Mouse (Mus musculus): Measurements from ENCODE around the gene Fpgs. TPM values are rescaled to one million over a fixed set of nuclear protein-coding genes. Genes with fewer than 3 reads are reported as not detected.

Gene Fpgs
- polyA plus RNA-seq, 1 experiment, result 26.0 TPM

DNA sequence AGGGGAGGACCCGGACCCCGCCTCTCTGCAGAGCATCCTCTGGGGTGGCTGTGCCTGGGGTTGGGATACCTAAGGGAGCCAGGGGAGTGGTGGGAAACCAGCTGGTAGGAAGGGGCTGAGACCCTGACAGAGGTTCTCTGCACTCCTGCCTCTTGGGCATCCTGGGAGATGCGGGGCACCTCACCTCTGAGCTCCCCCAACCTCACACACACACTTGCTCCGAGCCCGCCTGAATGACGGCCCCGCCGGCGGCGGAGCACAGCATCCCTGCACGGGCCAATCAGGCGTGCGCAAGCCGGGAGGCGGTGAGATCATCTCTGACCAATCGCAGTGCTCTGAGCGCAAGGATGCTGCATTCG, 38.2 kb upstream of the Fpgs start:
- H3K4me3 ChIP-seq (ENCODE audit: low read depth, low read length), result no peak overlapping the region
- 18% methylated on average over 18 of the region's 18 CpGs for WGBS
- TF ChIP-seq CTCF (IDR thresholded peaks at IDR 0.05; ENCODE audit: extremely low read depth, insufficient read length, insufficient replicate concordance, low read depth, low read length) (no peak), POLR2A (IDR thresholded peaks at IDR 0.05; ENCODE audit: low read depth, low read length) (no peak)

DNA sequence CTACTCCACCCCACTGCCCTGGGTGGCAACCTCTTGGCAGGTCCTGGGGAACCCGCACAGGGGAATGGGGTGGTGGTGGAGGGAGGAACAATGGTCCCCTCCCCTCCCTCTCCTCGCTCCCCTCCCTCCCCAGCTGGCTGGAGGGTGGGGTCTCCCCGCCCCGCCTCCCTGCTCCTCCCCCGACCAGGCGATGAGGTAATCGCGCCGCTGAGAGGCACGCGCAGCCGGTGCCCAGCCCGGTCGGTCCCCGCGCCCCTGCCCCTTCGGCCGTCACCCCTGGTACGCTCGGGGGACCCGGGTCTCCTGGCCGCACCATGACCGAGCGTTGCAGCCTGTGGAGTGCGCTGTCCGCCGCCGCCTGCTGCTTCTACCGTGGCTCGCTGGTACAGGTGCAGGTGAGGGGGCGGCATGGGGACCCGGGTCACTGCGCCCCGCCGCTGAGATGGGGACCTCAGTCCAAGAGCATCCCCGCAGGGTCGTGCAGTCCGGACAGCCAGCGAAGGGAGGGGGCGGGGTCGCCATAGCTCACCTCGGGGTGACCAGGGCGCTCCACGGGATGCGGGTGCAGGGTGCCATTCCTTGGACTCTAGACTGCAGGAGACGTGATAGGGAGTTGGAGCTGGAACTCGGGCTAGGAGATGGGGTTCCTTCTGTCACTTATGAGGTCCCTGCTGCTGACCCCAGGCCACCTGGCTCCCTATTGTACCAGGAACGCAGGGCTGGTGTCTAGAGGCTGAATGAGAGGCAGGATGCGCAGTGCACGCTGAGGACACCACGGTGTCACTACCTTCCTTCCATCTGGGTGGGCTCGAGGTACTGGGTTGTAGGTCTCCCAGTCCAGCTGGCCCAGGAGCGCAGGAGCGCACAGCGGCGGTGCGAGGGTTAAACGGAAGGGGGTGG, 37.6 kb upstream of the Fpgs start:
- TF ChIP-seq CTCF (IDR thresholded peaks at IDR 0.05; ENCODE audit: extremely low read depth, insufficient read length, insufficient replicate concordance, low read depth, low read length), result no peak
- TF ChIP-seq POLR2A (IDR thresholded peaks at IDR 0.05; ENCODE audit: low read depth, low read length), result no peak
- Histone ChIP-seq H3K36me3 (ENCODE audit: control insufficient read depth, insufficient read depth, low read length) (no peaks in the 10 kb centered on the region), H3K27ac (ENCODE audit: insufficient read depth, low read depth, low read length) (no peak overlapping the region), H3K4me3 (ENCODE audit: low read depth, low read length) (peak overlapping the region; percentile 31), H3K27me3 (ENCODE audit: control insufficient read depth, insufficient read depth, low read length) (peaks cover 14% of the 10 kb centered on the region), H3K4me1 (ENCODE audit: control insufficient read depth, insufficient read depth, insufficient read length, low read length) (peaks cover 4% of the 10 kb centered on the region; the same call in 1 of the 2 replicates)
- 15% methylated on average over 56 of the region's 58 CpGs for WGBS

More for the DNA sequence above, 38.2 kb upstream of the Fpgs start:
- H3K27me3 ChIP-seq (ENCODE audit: control insufficient read depth, insufficient read depth, low read length), result peaks cover 14% of the 10 kb centered on the region
- H3K27ac ChIP-seq (ENCODE audit: insufficient read depth, low read depth, low read length), result no peak overlapping the region
- no peaks in the 10 kb centered on the region for H3K36me3 ChIP-seq (ENCODE audit: control insufficient read depth, insufficient read depth, low read length)
- H3K4me1 ChIP-seq (ENCODE audit: control insufficient read depth, insufficient read depth, insufficient read length, low read length), result peaks cover 6% of the 10 kb centered on the region; the same call in 1 of the 2 replicates

DNA sequence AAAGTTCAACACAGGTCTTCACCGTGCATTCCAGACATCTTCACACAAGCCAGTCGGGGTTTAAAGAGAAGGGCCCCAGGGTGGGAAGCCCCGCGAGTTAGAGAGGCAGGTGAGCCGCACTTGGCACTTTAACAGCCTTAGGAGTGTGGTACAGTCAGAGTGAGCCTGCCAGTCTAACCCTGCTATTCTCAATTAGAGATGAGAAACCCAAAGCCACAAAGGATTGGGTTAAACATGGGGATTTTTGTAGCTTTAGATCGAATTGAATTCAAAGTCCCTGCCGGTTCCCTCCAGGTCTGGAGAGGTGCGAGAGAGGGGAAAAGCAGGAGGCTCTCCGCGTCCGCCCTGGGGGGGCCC, 36.9 kb upstream of the Fpgs start, which contains the start of gene 6330409D20Rik:
Gene 6330409D20Rik (minus strand): TSS at position 101 of the 357 bp plus-strand sequence.
- 11% methylated on average over 11 of the region's 11 CpGs for WGBS
- TF ChIP-seq POLR2A (IDR thresholded peaks at IDR 0.05; ENCODE audit: low read depth, low read length) (no peak), CTCF (IDR thresholded peaks at IDR 0.05; ENCODE audit: extremely low read depth, insufficient read length, insufficient replicate concordance, low read depth, low read length) (no peak)
- Histone ChIP-seq H3K36me3 (ENCODE audit: control insufficient read depth, insufficient read depth, low read length) (no peaks in the 10 kb centered on the region), H3K27me3 (ENCODE audit: control insufficient read depth, insufficient read depth, low read length) (peaks cover 14% of the 10 kb centered on the region), H3K27ac (ENCODE audit: insufficient read depth, low read depth, low read length) (no peak within 1 kb of the TSS), H3K4me3 (ENCODE audit: low read depth, low read length) (peak within 1 kb of the TSS; percentile 31), H3K4me1 (ENCODE audit: control insufficient read depth, insufficient read depth, insufficient read length, low read length) (peaks cover 6% of the 10 kb centered on the region)

DNA sequence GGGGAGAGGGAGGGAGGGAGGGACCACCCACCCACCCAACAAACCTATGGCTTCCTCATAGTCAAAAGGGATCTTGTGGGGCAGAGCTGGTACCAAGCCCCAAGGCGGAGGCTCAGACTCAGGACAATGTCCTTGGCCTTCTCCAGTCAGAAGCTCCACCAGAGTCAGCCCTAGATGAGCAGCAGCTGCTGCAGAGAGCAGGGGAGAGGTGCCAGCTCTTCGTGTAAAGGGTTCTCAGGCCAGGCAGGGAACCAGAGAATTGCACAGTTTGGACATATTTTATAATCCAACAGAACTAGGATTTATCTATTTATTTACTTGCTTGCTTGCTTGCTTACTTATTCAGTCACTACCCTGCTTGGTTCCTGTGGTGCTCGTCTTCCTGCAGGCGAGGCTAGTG, 35.4 kb upstream of the Fpgs start:
- Histone ChIP-seq H3K36me3 (ENCODE audit: control insufficient read depth, insufficient read depth, low read length) (no peaks in the 10 kb centered on the region), H3K4me3 (ENCODE audit: low read depth, low read length) (no peak overlapping the region), H3K4me1 (ENCODE audit: control insufficient read depth, insufficient read depth, insufficient read length, low read length) (peaks cover 8% of the 10 kb centered on the region), H3K27ac (ENCODE audit: insufficient read depth, low read depth, low read length) (no peak overlapping the region), H3K27me3 (ENCODE audit: control insufficient read depth, insufficient read depth, low read length) (peaks cover 14% of the 10 kb centered on the region)
- TF ChIP-seq POLR2A (IDR thresholded peaks at IDR 0.05; ENCODE audit: low read depth, low read length) (no peak), CTCF (IDR thresholded peaks at IDR 0.05; ENCODE audit: extremely low read depth, insufficient read length, insufficient replicate concordance, low read depth, low read length) (no peak)
- WGBS, result 79% methylated on average over 4 of the region's 4 CpGs

DNA sequence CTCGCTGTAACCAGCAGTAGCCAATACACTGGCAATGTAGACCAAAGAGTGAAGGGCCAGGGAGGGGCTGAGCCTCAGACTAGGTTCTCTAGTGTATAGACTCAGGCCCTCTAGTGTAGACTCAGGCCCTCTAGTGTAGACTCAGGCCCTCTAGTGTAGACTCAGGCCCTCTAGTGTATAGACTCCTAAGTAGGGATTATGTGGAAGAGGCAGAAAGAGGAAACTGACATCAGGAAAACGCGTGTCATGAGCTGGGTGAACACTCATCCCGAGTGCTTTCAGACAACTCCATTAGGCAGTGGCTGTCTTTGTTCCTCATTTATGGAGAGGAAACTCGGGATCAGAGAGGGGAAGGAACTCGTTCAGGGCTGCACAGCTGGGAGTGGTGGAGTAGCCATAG, 33.1 kb upstream of the Fpgs start:
- peaks cover 14% of the 10 kb centered on the region for H3K27me3 ChIP-seq (ENCODE audit: control insufficient read depth, insufficient read depth, low read length)
- H3K36me3 ChIP-seq (ENCODE audit: control insufficient read depth, insufficient read depth, low read length), result no peaks in the 10 kb centered on the region
- 65% methylated on average over 6 of the region's 6 CpGs for WGBS
- no peak overlapping the region for H3K4me3 ChIP-seq (ENCODE audit: low read depth, low read length)
- TF ChIP-seq CTCF (IDR thresholded peaks at IDR 0.05; ENCODE audit: extremely low read depth, insufficient read length, insufficient replicate concordance, low read depth, low read length) (no peak), POLR2A (IDR thresholded peaks at IDR 0.05; ENCODE audit: low read depth, low read length) (no peak)
- peaks cover 8% of the 10 kb centered on the region for H3K4me1 ChIP-seq (ENCODE audit: control insufficient read depth, insufficient read depth, insufficient read length, low read length)
- no peak overlapping the region for H3K27ac ChIP-seq (ENCODE audit: insufficient read depth, low read depth, low read length)

DNA sequence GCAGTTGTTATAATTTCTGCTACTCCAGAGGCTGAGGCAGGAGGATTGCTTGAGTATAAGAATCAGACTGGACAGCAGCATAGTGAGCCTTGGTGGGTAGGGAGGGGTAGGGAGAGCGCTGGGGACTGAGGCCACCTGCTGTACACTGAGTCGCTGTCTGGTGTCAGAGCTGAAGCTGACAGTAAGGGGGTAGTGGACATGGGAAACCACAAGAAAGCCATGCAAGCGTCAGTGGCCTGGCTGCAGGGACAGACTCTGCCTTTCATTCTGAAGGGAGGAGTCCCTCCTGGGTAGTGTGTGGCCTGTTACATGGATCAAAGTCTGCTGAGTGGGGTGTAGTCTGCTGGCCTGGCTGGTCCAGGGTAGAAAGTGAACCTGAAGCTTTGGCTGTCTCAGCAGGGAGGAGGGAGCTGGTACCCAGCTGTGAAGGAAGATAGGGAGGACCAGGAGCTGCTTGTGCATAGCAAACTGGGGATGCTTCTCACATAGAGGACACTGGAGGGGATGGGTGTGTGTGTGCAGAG, 32.4 kb upstream of the Fpgs start:
- no peak for TF ChIP-seq CTCF (IDR thresholded peaks at IDR 0.05; ENCODE audit: extremely low read depth, insufficient read length, insufficient replicate concordance, low read depth, low read length)
- no peak for TF ChIP-seq POLR2A (IDR thresholded peaks at IDR 0.05; ENCODE audit: low read depth, low read length)
- Histone ChIP-seq H3K4me1 (ENCODE audit: control insufficient read depth, insufficient read depth, insufficient read length, low read length) (peaks cover 6% of the 10 kb centered on the region), H3K27me3 (ENCODE audit: control insufficient read depth, insufficient read depth, low read length) (peaks cover 10% of the 10 kb centered on the region), H3K36me3 (ENCODE audit: control insufficient read depth, insufficient read depth, low read length) (no peaks in the 10 kb centered on the region), H3K27ac (ENCODE audit: insufficient read depth, low read depth, low read length) (no peak overlapping the region), H3K4me3 (ENCODE audit: low read depth, low read length) (no peak overlapping the region)
- WGBS, result 56% methylated on average over 3 of the region's 3 CpGs

DNA sequence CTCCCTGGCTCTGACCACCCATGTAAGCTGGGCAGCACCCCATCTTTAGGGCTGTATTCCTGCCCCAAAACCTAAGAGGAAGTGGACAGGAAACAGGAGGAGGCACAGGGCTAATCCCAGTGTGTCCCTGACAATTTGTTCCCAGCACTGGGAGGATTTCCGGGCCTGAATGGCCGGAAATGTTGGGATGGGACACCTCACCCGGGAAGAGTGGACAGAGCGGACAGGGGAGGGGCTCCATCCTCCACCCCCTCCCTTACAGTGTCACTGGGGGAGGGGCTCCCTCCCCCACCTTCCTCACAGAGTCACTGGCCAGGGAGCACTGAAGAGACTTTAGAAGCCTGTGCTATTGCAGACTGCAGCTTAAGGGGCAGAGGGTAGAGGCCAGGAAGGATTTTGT, 31.0 kb upstream of the Fpgs start:
- Histone ChIP-seq H3K27ac (ENCODE audit: insufficient read depth, low read depth, low read length) (peak overlapping the region; percentile 49; the same call in 1 of the 2 replicates), H3K4me3 (ENCODE audit: low read depth, low read length) (no peak overlapping the region), H3K27me3 (ENCODE audit: control insufficient read depth, insufficient read depth, low read length) (no peaks in the 10 kb centered on the region), H3K4me1 (ENCODE audit: control insufficient read depth, insufficient read depth, insufficient read length, low read length) (peaks cover 4% of the 10 kb centered on the region), H3K36me3 (ENCODE audit: control insufficient read depth, insufficient read depth, low read length) (no peaks in the 10 kb centered on the region)
- whole genome bisulfite sequencing, result 57% methylated on average over 4 of the region's 4 CpGs
- TF ChIP-seq POLR2A (IDR thresholded peaks at IDR 0.05; ENCODE audit: low read depth, low read length) (no peak), CTCF (IDR thresholded peaks at IDR 0.05; ENCODE audit: extremely low read depth, insufficient read length, insufficient replicate concordance, low read depth, low read length) (no peak)

All from small intestine, adult 2 months (tissue).